Mouse (Mus musculus) G1E (cell line): ENCODE measurements around the gene Ankdd1b.

Experiments
- CTCF ChIP-seq: IDR thresholded peaks from 2 replicates; pipeline ENCODE4 v1.5.1; 2012; ENCODE audit warnings: low read depth, low read length, inconsistent platforms, mixed read lengths
- GATA1 ChIP-seq: IDR thresholded peaks from 2 replicates; pipeline ENCODE4 v1.6.1; 2012; ENCODE audit warnings: borderline replicate concordance, low read length, inconsistent platforms, mixed read lengths
- GATA2 ChIP-seq: IDR thresholded peaks from 2 replicates; pipeline ENCODE4 v1.6.1; 2012; ENCODE audit warnings: low read depth, low read length, inconsistent platforms, borderline replicate concordance

- TF ChIP-seq CTCF (no peak), GATA1 (no peak), GATA2 (no peak)
Observed at GRCm38 (mm10) chr13:96490433-96490832, 19.4 kb upstream of the Ankdd1b start, which contains the start of gene Gm17622.
